Mouse (Mus musculus) cerebellum, adult 2 months (tissue): ENCODE measurements around the gene Lrba. TPM values are rescaled to one million over a fixed set of nuclear protein-coding genes. Genes with fewer than 3 reads are reported as not detected.

ENCODE experiments used
- DNase-seq, 2 experiments: peaks; one replicate each; pipeline ENCODE4 v3.0.0; 2021
- H3K27ac ChIP-seq: fragments of 200-500 bp; 2 replicates; pipeline ENCODE4 v1.5.1; 2012; ENCODE audit warnings: low read length, control low read depth, inconsistent platforms; ENCODE audit not compliant: insufficient read depth
- H3K27me3 ChIP-seq: fragments of 200-500 bp; 2 replicates; pipeline ENCODE4 v1.6.1; 2012; ENCODE audit warnings: inconsistent platforms, mild to moderate bottlenecking, low read length, moderate library complexity; ENCODE audit not compliant: control insufficient read depth, insufficient read depth
- H3K4me1 ChIP-seq: fragments of 200-500 bp; 2 replicates; pipeline ENCODE4 v1.6.1; 2011; ENCODE audit warnings: low read length; ENCODE audit not compliant: control insufficient read depth, insufficient read depth
- H3K4me3 ChIP-seq: fragments of 200-500 bp; replicated peaks from 2 replicates; pipeline ENCODE3; 2011; ENCODE audit warnings: mild to moderate bottlenecking, low read depth, low read length, control low read depth; ENCODE audit not compliant: insufficient read depth
- CTCF ChIP-seq: fragments of 200-500 bp; IDR thresholded peaks from 2 replicates; pipeline ENCODE4 v1.5.1; 2011; ENCODE audit warnings: low read depth, mild to moderate bottlenecking, control low read depth, low read length, moderate library complexity, borderline replicate concordance; ENCODE audit not compliant: insufficient read depth
- POLR2A ChIP-seq: fragments of 200-500 bp; IDR thresholded peaks from 2 replicates; pipeline ENCODE4 v1.6.1; 2011; ENCODE audit warnings: low read length, control low read depth, borderline replicate concordance; ENCODE audit not compliant: insufficient read depth
- WGBS: fragments of 180-500 bp; shearing (Covaris S2); methylation state at CpG from one replicate; pipeline ENCODE4 v1.1.7; 2018; 5-methylcytosine and 5-hydroxymethylcytosine counted together
- polyA plus RNA-seq: library from polyadenylated mRNA; depleted of rRNA; stranded (reverse); fragments of >200 nt; gene quantifications from 2 replicates; pipeline ENCODE4 v1.2.3, GENCODE M21; 2012

Lrba gene
- polyA plus RNA-seq, 1 experiment = 18.9 TPM

DNA sequence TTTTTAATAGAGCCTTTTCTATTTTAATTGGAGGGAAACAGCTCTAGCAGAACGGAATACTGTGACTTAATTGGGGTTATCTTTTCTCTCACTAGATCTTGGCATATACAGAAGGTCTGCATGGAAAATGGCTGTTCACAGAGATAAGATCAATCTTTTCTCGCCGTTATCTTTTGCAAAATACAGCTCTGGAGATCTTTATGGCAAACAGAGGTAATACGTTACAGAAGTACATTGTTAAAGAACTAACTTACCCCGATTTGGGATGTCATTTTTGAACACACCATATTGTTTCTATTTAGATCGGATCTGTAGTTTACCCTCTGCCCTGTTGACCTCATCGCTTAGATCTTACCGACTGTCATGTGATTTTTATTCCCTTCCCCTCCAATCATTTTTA is 381.3 kb downstream of the Lrba start:
- 94% methylated on average over 8 of the region's 8 CpGs for WGBS
- no peak for DNase-seq
- no peak overlapping the region for H3K4me3 ChIP-seq
- no peaks in the 10 kb centered on the region for H3K4me1 ChIP-seq
- H3K27me3 ChIP-seq = no peaks in the 10 kb centered on the region
- no peak for TF ChIP-seq POLR2A
- TF ChIP-seq CTCF = no peak
- H3K27ac ChIP-seq = no peak overlapping the region

DNA sequence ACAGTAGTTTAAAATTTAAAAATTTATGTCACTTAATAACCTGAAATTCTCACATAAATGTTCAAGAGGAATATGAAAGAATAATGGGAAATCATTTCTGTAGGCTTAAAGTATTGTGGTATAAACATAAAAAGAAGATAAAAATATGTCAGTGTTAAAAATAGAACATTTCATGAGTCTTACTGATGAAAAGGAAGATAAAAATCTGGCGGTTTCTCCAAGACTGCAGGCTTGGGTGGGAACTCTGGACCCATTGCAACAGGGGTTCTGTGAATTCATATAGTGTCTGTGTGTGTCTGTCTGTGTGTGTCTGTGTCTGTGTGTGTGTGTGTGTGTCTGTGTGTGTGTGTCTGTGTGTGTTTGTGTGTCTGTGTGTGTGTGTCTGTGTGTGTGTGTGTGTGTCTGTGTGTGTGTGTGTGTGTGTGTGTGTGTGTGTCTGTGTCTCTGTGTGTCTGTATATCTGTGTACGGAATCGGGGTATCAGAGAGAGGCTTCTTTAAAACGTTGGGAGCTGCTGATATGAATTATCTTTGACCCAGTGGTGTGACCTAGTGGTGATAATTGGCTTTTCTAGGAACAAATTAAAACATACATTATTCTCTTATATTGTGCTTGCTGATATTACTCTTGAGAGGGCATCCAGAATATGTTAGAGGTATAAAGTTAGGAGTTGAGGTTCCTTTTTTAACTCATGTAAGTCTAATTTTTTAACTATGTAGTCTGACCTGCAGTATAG is 402.7 kb downstream of the Lrba start:
- Histone ChIP-seq H3K27ac (no peak overlapping the region), H3K4me1 (no peaks in the 10 kb centered on the region), H3K27me3 (no peaks in the 10 kb centered on the region), H3K4me3 (no peak overlapping the region)
- DNase-seq = no peak
- TF ChIP-seq CTCF (no peak), POLR2A (no peak)
- WGBS = 74% methylated on average over 4 of the region's 4 CpGs

DNA sequence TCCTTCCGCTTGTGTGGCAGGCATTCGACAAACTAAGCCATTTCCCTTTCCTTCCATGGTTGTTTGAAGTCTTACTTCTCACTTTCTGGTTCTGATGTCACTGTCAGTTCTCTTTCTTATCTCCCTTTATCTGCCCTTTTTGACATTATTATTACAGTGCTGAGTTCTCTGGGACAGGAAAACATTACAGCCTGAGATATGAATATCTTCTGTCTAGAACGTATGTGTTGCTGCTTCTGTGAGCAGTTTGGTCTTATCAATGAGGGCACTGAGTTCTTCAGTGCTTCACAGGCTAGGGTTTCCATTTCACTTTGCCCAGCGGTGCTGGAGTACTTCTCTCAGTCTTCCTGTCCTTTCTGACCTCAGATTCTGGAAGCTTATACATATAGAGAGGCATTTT is 404.9 kb downstream of the Lrba start:
- Histone ChIP-seq H3K4me3 (no peak overlapping the region), H3K4me1 (no peaks in the 10 kb centered on the region), H3K27me3 (no peaks in the 10 kb centered on the region), H3K27ac (no peak overlapping the region)
- 92% methylated on average over 4 of the region's 4 CpGs for WGBS
- no peak for DNase-seq
- TF ChIP-seq POLR2A = no peak
- TF ChIP-seq CTCF = no peak

DNA sequence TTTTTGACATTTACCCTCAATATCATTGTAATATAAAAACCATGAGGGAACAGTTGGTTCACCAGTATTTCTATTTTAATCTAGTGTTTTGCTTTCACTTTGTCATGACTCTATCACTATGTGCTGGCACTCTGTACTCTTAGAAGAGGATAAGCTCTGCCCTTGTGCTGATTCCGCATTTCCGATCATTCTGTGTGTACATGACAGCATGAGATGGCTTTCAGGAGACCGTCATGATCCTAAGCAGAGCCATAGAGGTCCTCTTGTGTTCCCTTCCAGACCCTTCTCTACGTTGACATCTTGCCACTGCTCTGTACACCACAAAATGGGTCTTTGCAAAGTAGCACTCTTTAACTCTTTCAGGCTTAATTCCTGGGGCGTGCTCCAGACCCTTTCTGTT is 411.0 kb downstream of the Lrba start:
- Histone ChIP-seq H3K4me3 (no peak overlapping the region), H3K4me1 (no peaks in the 10 kb centered on the region), H3K27ac (no peak overlapping the region), H3K27me3 (no peaks in the 10 kb centered on the region)
- DNase-seq = no peak
- TF ChIP-seq CTCF = no peak
- TF ChIP-seq POLR2A = no peak
- 77% methylated on average over 5 of the region's 5 CpGs for WGBS

DNA sequence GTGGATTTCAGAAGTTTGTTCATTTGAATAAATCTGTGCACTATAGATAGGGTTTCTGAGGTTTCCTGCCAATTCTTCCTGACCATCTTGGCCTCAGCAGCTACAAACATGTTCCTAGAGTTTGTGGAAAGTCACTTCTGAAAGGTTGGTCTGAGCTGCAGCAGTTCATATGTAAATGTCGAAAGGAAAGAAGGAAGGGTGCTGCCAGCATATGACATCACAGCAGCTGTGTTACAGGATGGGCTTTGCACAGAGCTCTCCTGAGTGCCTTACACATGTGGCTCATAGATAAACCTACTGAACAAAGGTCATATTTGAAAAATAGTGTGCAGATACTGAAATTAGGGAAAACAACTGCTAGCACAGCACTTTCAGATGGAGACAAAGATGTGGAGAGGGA is 411.5 kb downstream of the Lrba start:
- Histone ChIP-seq H3K27me3 (no peaks in the 10 kb centered on the region), H3K27ac (no peak overlapping the region), H3K4me1 (no peaks in the 10 kb centered on the region), H3K4me3 (no peak overlapping the region)
- no peak for TF ChIP-seq CTCF
- WGBS = 37% methylated on average over 1 of the region's 1 CpGs
- DNase-seq = no peak

DNA sequence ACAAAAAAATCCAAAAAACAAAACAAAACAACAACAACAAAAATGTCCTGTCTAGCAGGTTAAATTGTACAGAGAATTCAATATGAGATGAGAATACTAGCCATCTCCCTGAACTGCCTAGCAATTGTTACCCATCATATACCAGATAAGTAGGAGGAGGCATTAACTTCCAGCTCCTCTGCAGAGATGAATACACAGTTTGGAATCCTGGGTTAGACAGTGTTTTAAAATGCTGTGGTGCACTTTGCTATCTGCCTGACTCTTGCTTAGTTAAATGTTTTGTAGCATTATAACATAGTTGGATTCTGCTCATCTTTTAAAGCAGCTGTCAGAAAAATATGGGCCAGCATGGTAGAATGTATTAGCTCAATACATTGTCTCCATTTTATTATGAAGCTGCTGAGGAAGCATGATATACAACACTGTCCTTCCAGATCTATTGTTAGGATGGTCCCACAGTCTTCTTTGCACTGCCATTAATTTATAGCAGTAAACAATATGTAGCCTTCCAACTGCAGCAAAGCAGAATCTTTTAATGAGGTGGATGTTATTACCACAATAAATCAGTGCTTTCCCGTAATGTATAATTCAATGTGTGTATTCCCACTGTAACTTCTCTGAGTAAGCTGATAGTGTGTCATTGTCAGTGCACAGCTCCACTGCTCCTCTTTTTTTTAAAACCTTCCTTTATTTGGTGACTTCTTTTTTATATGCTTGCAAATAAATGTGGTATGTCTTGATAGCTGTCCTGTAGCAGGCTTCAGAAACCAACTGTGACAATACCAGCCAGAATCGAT is 414.3 kb downstream of the Lrba start:
- H3K4me3 ChIP-seq = no peak overlapping the region
- DNase-seq = no peak
- H3K27me3 ChIP-seq = no peaks in the 10 kb centered on the region
- TF ChIP-seq CTCF (no peak), POLR2A (no peak)
- no peaks in the 10 kb centered on the region for H3K4me1 ChIP-seq
- 87% methylated on average over 2 of the region's 2 CpGs for WGBS
- H3K27ac ChIP-seq = no peak overlapping the region

DNA sequence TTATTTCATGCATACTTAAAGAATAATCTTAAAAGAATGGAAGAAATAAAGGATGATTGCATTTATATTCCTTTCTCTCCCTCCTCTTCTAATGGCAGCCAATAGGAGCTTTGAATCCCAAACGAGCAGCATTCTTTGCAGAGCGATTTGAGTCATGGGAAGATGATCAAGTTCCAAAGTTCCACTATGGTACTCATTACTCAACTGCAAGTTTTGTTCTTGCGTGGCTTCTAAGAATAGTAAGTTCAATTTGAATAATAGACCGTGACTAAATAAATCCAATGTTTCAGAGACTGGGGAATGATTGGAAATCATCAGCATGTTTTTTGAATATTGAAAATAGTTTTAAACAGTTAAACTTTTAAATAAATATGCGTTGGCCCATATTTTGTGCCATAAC is 416.9 kb downstream of the Lrba start:
- H3K4me3 ChIP-seq = no peak overlapping the region
- no peak for DNase-seq
- H3K27me3 ChIP-seq = no peaks in the 10 kb centered on the region
- TF ChIP-seq CTCF (no peak), POLR2A (no peak)
- H3K4me1 ChIP-seq = no peaks in the 10 kb centered on the region
- WGBS = 86% methylated on average over 5 of the region's 5 CpGs
- H3K27ac ChIP-seq = no peak overlapping the region

DNA sequence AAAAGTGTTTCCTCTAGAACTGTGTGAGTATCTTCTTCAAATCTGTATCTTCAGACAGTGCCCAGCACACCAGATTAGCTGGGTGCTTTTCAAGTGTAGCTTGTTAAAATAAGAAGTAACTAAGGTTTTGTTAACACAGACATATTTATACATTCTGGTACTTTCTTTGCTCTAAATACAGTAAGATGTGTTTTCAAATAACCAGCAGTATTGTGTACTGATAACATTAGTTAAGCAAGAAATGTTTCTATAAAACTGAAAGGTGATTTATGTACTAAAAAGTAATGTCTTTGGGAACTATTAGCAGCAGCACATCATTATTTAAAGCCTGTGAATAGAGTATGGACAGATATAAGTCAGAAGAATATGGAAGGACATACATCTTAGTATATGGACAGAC is 417.3 kb downstream of the Lrba start:
- DNase-seq = no peak
- Histone ChIP-seq H3K4me3 (no peak overlapping the region), H3K27ac (no peak overlapping the region), H3K27me3 (no peaks in the 10 kb centered on the region), H3K4me1 (no peaks in the 10 kb centered on the region)
- no peak for TF ChIP-seq POLR2A
